Mouse (Mus musculus) adrenal gland, adult 18-20 months (tissue): ENCODE results near the gene Samd4. TPM values are rescaled to one million over a fixed set of nuclear protein-coding genes. Genes with fewer than 3 reads are reported as not detected.

Experiments used
- DNase-seq, 2 experiments: peaks; one replicate each; pipeline ENCODE4 v3.0.0; 2021 to 2022; ENCODE audit warnings: low spot score in 2 of 2
- total RNA-seq, 2 experiments: library from RNA; stranded (reverse); gene quantifications; 1 replicate in 1 of 2; 2 replicates in 1 of 2; pipeline ENCODE4 v1.2.3; 2021

Samd4 gene
- total RNA-seq, 2 experiments from 2014 or later, result 18.5 to 22.4 TPM

DNA sequence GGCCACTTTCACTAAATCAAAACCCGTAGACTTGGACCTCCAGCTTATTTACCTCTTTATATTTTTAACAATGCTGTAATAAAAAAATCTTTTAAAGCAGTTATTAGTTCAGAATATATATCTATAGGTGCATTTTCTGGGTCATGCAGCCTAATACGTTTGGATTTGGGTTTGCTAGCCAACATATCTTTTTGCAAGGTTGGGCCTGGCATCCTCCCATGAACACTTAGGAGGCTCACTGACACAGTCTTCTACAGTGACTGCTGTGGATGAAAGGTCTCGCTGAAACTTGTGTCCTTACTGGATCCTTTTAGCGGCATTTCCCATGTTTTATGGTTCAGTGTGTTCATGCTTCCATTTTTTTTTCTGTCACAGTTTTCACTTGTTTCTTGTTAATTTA, 21.6 kb downstream of the Samd4 start:
- DNase-seq, result no peak

DNA sequence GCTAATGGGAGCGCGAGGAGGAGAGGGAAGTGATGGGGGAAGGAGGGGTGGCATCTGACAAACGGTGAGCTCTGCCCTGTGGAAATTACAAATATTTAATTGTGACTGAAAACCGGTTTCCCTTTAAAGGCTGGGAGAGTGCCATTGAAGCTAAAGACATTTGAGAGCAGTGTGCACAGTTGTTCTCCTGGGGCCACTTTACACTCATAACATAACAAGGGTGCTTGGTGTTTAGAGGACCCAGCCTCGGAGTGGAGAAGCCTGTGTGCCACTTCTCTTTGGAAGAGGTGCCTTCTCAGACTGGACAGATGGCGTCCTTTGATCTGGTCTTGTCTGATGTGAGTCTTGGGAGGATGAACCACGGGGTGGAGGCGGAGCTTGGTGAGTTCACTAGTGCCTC, 26.2 kb downstream of the Samd4 start:
- DNase-seq, result no peak

DNA sequence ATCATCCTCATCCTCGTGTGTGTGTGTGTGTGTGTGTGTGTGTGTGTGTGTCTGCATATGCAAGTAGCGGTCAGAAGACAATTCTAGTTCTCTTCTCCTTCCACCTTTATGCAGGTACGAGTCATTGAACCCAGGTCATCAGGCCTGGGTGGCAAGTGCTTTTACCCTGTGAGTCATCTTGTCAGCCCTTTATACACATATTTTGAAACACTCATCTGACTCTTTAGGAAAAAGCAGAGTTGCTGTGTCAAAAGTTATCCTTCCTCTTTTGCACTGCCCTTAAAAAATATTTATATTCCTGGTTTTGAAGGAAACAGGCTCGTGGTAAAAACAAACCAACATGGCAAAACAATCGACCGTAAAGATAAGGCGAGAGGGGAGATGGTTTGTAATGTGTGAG, 29.8 kb downstream of the Samd4 start:
- no peak for DNase-seq

DNA sequence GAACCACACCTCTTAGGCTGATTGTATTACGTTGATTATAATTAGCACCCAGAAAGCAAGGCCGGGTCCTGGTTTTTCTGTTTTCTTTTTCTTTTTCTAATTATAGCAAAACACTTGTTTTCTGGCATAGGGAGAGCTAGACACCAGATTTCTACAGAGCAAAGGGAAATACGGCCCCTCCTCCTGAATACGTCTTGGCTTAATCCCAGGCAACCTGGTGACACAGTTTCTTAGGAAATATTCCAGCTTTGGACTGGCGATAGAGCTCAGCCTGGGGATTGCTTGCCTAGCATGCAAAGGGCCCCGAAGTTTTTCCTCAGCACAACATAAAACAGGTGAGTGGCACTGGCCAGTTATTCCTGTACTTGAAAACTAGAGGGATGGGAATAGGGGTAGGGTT, 31.7 kb downstream of the Samd4 start:
- DNase-seq, result no peak

DNA sequence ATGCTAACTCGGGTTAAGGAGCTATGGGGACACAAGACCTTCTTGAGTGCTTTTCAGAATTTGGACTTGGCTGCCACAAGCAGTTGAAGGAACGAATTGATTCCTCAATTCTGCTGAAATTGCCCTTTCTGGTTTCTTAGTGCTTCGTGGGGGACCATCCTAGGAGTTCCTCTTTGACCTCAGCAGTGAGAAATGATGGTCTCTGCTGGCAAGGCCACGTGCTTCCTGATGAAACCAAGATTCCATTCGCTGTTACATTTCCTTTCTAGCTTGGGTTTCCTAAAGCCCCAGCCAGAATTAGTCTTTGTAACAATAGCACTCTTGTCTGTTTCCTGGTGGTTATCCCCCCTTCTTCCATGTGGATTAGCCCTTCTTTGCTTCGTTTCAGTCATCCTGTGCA, 32.9 kb downstream of the Samd4 start:
- DNase-seq, result no peak

DNA sequence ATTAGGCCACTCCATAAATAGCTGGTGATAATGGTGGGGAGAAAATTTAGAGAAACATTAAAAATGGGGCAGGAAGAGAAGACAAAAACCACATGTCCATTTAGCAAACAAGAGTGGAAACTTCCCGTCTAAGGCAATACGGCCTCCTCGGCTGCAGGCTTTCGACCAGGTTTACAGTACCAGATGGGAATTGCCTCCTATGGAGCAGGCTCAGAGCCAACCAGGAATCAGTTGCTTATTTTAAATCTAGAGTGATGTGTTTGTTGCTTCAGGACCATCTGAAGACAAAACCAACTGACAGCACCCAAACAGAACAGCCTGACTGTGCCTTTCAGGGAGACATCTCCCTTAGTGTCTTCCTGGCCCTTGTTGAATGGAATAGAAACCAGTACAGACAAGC, 33.9 kb downstream of the Samd4 start:
- no peak for DNase-seq

DNA sequence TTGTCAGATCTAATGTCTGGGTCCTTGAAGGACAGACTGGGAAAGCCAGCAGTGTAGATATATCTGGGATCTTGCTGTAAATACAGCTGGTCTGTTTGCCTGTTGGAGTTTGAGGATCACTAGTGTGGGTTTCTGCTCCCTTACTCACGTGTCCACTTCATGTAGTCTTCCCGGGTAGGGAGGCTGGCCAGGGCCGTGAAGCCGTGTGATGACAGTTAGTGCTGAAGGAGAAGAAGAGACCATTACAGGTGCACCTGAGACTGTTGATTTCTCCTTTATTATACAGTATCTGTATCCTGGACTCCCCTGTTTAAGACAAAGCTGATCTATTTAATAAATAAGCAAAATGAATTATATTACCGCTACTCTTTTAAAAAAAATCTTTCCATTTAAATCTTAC, 34.5 kb downstream of the Samd4 start:
- no peak for DNase-seq

DNA sequence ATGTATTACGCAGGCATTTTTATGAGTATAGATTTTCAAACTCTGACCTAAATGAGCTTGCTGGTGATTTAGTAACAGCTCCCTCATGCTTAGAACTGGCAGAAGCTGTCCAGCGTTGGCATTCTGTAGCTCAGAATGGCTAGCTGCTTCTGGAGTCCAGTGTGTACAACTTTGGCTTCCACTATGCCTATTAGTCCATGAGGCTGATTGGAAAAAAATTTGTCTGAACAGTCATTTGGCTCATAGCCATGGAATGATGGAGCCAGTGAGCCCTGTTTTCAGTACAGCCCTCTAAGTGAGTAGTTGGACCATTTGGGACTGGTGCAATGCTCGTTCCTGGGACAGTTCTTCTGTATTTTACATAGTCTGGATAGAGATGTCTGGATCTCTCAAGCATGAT, 34.9 kb downstream of the Samd4 start:
- DNase-seq, result no peak

DNA sequence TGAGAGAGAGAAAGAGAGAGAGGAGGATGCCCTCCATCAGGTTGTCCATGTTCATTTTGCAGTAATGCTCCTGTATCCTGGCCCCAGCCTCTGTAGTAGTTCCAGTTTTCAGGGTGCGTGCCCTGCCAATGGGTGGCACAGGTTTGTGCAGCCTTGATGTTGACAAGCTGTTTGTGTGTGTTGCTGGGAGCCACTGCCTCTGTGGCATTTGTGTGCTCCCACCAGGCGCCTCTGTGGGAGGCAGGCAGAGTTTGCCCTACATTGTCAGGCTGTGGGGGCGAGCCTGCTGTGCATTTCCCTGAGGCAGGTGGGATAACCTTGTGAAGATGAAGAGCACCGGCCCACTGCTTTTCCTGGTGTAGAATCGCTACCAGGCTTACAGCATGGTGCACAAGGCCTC, 37.8 kb downstream of the Samd4 start:
- no peak for DNase-seq

DNA sequence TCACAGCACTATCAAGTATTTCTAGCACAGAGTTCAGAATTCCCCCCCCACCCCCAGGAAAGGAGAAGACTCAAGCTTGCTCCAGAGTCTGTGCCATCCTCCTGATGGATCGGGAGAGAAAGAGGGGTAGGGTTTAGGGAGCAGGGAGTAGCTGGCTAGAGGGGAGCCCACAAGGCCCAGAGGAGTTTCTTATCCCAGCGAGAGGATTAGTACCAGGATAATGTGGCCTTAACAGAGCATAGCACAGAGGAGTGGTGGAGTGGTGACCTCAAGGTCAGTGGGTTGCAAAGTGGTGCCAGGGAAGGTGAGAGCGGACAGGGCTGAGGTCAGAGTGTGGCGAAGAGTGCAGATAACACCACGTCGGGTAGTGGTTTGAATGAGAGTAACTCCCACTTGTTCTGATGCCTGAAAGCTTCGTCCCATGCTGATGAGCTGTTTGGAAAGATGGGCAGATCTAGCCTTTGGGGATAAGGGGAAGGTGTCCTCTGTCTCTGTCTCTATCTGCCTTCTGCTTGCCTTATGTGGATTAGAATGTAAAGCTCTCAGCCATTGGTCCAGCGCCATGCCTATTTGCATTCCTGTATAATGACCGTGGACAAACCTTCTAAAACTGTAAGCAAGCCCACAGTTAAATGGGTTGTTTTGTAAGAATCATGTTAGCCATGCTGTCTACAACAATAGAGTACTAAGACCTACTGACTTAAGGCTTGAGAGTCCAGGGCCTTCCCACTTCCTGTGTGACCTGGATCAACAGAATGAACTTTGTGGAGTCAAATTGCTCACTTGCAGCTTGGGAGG, 38.7 kb downstream of the Samd4 start:
- DNase-seq, result no peak

DNA sequence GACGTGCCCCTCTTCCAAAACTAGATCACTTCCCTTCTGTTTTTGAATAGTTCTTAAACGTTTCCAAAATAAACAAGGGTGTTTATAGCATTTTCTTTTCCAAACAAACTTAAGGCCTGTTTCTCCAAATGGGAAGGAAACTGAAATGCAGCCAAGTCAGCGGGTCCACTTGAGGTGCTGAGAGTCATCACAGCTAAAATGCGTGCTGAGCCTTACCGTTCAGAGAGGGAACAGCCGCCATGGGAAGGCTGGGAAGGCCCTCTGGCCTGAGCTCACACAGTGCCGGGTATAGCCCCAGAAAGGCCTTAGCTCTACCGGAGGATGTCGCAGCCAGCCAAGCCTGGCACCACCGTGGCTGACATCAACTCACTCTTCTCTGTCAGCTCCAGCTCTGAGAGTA, 41.3 kb downstream of the Samd4 start:
- DNase-seq, result no peak

DNA sequence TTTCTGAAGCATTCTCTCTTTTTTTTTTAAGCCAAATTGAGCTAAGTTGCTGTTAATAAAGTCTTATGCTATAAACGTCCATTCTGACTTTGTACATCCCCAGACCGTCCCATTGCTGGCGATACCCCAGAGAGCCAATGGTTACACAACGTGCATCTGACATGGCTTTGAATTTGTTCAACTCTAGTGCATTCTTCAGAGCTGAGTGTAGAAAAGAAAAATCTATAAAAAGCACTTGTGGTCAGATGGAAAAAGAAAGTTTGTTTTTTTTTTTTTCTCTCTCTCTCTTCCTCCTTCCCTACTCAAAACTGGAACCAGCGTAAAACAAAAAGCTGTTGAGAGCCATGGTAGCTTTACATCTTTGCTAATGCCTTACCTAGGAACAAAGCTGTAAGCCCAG, 41.8 kb downstream of the Samd4 start:
- no peak for DNase-seq

DNA sequence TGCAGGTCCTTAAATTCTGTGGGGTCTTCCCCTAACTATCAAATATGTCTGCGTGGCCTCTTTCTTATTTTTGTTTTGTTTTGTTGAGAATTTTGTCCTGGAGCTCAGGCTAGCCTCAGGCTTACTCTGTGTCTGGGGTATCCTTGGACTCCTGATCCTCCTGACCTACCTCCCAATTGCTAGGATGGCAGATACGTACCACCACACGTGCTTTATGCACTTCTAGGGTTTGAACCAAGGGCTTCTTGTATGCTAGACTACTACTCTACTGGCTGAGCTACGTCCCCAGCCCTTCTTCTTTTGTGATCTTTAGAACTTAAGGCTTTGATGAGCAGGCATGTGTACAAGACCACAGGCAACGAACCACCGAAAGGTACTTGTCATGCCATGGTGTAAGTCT, 45.9 kb downstream of the Samd4 start:
- DNase-seq, result no peak

DNA sequence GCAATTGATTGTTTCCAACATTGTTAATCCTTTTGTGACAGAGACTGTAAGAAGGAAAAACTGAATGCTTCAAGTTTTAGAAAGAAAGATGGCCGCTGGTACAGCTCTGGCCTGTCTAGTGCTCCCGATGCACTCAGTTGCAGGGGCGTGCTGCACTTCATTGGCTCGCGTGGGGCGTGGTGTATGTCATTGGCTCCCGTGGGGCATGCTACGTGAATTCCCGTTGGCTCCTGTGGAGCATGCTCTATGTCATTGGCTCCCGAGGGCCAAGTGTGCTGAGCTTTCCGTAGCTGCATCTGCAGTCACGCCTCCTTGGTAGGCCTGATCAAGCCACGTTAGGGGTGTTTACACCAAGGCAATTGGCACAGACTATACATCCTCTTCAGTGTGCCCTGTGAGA, 49.5 kb downstream of the Samd4 start:
- DNase-seq, result no peak

DNA sequence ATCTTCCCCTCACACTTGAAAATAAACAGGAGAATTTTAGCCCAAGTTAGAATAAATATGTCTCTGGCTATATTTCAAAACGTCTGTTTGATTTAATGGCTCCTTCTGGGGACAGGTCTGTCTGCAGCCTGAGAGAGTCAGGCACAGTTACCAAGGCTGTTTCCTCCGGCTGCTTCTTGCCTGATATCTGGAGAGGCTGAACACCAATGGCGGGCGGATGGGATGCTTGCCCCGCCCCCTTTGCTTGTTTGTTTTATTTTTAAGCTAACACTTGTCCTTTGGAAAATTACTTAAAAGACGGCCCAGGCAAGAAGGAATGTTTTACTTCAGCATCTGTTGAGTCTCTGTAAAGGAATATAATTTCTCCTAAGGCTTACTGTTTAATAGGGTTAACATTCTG, 50.1 kb downstream of the Samd4 start:
- no peak for DNase-seq

DNA sequence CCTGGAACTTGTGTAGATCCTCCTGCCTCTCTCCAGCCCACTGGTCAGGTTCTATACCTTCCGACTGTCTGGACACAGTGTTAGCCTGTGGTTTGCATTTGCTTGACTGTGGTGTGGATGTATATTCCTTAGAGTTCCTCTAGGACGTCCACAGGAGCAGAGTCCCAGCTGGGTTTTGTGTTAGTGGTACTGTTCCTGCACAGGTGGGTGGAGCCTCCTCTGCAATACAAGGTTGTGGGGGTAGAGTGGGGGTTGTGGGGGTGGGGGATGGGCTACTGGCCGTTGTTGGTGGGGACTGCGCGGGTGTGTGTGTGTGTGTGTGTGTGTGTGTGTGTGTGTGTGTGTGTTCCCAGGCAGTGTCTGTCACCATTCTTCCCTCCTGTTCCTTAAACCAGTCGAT, 58.4 kb downstream of the Samd4 start:
- DNase-seq, result no peak

DNA sequence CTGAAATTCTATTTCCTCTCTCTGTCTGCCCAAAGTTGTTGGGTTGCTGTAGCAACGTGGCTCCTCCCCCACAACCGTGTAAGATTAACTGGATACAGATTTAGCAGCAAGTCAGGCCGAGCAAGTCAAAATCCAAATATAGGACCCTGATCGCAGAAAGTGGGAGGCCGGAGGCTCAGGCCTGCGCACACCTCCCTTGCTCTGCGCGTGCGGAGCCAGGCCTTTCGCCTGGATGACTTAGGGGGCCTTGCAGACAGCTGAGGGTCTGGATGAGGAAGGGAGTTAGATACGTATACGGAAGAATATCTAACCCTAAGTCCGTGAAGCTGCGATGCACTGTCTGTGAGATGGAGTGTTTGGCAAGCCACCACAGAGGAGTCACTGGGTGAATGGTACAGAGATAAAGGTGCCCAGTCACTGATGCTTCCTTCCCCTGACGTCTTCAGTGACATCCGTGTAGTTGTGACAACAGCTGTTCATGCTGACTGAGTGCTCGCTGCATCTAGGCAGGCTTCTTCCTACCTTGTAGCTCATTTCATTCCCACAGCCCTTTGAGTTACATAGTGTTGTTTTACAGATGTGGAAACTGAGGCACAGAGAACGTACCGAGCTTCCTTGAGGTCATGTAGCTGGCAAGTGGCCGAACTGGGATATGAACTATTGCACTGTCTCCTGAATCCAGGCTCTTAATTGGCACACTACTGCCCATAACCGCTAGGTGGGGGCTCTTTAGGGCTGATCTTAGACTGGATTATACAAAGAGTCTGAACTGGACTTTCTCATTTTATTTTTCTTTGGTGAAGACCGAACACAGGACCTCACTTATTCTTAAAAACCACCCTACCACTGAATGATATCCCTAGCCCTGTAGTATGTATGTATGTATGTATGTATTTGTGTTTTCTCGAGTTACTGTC, 59.5 kb downstream of the Samd4 start:
- DNase-seq, result no peak

DNA sequence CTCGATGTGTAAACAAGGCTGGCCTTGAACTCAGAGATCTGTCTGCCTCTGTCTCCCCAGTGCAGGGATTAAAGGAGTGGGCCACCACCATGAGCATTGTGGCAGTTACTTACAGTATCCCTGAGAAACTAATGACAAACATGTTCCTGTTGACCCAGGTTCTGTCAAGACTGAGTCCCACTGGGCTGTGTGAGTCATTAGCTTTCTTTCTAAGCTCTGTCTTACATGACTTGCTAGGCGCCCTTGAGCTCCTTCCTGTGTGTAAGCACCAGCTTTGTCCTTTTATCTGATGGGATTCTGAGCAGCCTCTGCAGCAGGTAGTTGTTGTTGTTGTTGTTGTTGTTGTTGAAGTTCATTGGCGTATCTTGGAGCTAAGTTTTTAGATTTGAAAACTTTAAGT, 61.8 kb downstream of the Samd4 start:
- no peak for DNase-seq

DNA sequence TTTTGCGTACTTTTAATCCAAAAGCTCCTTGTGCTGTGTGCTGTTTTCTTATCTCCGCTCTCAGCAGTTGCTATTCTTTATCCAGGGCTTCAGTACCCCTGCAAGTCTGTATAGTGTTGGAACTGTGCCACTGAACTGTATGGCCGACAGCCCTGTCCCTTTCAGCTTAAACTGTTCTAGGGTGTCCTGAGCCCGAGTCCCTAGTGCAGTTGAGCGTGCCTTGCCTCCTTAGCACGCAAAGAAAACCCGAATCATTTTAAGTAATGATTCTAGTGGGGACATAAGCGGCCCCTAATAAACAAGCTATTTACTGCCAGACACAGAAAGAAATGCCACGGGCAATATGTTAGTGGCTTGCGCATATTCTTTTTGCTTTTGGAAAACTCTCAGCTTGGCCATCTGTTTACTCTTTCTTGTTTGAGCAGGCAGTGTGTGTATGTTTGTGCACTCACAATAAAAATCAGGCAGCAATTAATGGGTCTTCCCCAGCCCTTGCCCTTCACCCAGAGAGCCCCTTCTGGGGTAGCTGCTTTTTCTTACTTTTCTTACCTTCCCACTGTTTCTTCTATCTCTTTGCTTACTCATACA, 63.3 kb downstream of the Samd4 start:
- DNase-seq, result no peak

DNA sequence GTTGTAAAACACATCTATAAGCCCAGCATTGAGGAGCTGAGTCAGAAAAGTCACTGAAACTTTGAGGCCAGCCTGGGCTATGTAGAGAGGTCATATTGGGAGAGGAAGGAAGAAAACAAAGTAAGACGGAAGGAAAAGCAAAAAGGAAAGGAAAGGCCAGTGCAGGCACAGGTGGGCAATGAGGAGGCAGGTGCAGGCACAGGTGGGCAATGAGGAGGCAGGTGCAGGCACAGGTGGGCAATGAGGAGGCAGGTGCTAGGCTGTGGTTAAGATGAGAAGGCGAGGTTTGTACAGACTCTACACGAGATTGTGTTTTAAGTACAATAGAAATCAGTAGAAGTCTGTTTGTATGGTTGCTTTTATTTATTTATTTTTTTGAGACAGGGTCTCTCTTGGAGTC, 65.0 kb downstream of the Samd4 start:
- no peak for DNase-seq

DNA sequence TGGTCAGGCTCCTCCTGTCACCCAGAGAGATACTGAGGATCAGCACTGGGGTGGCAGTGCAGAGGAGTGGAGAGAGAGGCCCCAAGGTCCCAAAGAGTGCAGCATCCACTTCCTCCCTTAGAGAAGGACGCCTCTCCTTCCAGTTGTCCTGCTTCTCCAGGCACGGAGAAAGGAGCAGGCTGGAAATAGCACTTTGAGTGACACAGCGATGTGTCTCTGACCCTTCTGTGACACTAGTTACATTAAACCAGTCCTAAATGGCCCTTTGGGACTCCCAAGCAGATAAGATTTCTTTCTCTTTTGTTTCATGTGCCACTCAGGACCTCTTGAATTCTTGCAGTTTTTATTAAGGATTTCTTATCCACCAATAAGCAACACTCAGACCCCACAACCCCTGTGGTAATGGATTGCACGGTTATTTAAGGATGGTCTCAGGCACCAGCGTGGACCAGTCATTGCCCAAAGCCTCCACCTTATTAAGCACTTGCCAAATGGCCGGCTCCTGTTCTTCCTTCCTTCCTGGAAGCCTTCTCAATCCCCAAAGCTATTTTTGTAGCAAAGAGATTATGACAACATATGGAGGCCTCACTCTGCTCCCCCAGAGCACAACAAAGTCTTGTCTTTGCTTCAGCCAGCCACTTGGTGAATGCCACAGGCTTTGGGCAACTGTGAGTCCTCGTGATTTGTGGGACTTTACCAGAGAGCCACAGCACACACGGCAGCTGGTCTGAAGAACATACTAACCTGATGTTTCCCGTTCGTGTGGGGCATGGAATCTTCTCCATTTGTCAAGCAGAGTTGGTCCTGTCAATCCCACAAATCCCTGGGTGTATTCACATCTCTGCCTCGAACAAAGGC, 68.1 kb downstream of the Samd4 start:
- no peak for DNase-seq
